Mouse (Mus musculus) limb, embryonic 15.5 days (tissue): Measurements from ENCODE around the gene Zbtb46. TPM values are rescaled to one million over a fixed set of nuclear protein-coding genes. Genes with fewer than 3 reads are reported as not detected.

Experiments used
- polyA plus RNA-seq: library from polyadenylated mRNA; unstranded; fragments of >200 nt; fragmentation: Nextera tagmentation; extraction: Ambion mirVana; gene quantifications from 2 replicates; pipeline ENCODE4 v1.2.1, GENCODE M21; 2015

Gene Zbtb46
- polyA plus RNA-seq, 1 experiment from 2014 or later, result 4.2 TPM

Other genes starting within 250 kb of the Zbtb46 start
- 0.26 and 0.41 TPM in 2 replicates for gene Srms, start 246.2 kb downstream of the Zbtb46 start, polyA plus RNA-seq
- 0.14 and 0.25 TPM in 2 replicates for gene Fndc11, start 239.4 kb downstream of the Zbtb46 start, polyA plus RNA-seq
- gene Helz2, start 217.4 kb downstream of the Zbtb46 start, polyA plus RNA-seq, result 1.3 and 1.4 TPM in 2 replicates
- gene Gmeb2, start 171.4 kb downstream of the Zbtb46 start, polyA plus RNA-seq, result 14.1 and 15.1 TPM in 2 replicates
- 0.77 and 2.5 TPM in 2 replicates for gene Stmn3, start 144.9 kb downstream of the Zbtb46 start, polyA plus RNA-seq
- 35.8 and 36.3 TPM in 2 replicates for gene Rtel1, start 139.7 kb downstream of the Zbtb46 start, polyA plus RNA-seq
- 40.4 and 42.1 TPM in 2 replicates for gene Zgpat, start 94.5 kb downstream of the Zbtb46 start, polyA plus RNA-seq
- 59.0 and 64.8 TPM in 2 replicates for gene Arfrp1, start 94.0 kb downstream of the Zbtb46 start, polyA plus RNA-seq
- 22.7 and 23.7 TPM in 2 replicates for gene Lime1, start 79.3 kb downstream of the Zbtb46 start, polyA plus RNA-seq
- 0.12 and 0.13 TPM in 2 replicates for gene Abhd16b, start 33.8 kb upstream of the Zbtb46 start, polyA plus RNA-seq
- gene Tpd52l2, start 37.7 kb upstream of the Zbtb46 start, polyA plus RNA-seq, result 155 and 159 TPM in 2 replicates
- 89.3 and 89.5 TPM in 2 replicates for gene Dnajc5, start 61.1 kb upstream of the Zbtb46 start, polyA plus RNA-seq
- gene Uckl1, start 125.5 kb upstream of the Zbtb46 start, polyA plus RNA-seq, result 44.7 and 52.6 TPM in 2 replicates
- 63.3 and 63.7 TPM in 2 replicates for gene Prpf6, start 132.4 kb upstream of the Zbtb46 start, polyA plus RNA-seq
- 43.8 and 53.4 TPM in 2 replicates for gene Zfp512b, start 133.4 kb upstream of the Zbtb46 start, polyA plus RNA-seq
- 11.0 TPM in 2 replicates for gene Samd10, start 139.8 kb upstream of the Zbtb46 start, polyA plus RNA-seq
- not detected in 2 replicates for gene Gm29797, start 197.6 kb upstream of the Zbtb46 start, polyA plus RNA-seq
- gene Sox18, start 212.2 kb upstream of the Zbtb46 start, polyA plus RNA-seq, result 38.7 and 43.4 TPM in 2 replicates
- gene Tcea2, start 220.9 kb upstream of the Zbtb46 start, polyA plus RNA-seq, result 19.5 and 21.8 TPM in 2 replicates
- gene Rgs19, start 234.6 kb upstream of the Zbtb46 start, polyA plus RNA-seq, result 72.9 and 84.0 TPM in 2 replicates
- not detected in 2 replicates for gene Lkaaear1, start 239.0 kb upstream of the Zbtb46 start, polyA plus RNA-seq